Mouse (Mus musculus): ENCODE results near the gene Pknox1.

DNA sequence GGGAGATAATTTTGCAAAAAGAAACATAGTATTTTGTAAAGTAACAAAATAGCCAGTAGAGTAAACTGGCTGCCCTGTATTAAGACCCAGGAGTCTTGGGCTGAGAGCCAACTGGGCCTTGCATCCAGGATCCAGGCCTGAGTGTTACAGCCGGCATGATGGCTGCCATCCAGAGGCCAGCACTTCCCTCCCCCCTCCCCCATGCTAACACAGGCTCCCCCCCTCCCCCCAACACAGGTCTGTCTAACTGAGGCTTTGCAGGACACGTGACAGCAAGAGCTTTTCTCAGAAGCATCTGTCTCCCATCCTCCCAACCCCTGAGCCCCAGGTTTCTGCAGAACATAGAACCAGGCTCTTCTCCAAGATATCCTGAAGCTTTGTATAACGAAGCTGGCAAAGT, 43.6 kb upstream of the Pknox1 start:
- TF ChIP-seq POLR2A (IDR thresholded peaks at IDR 0.05; ENCODE audit: borderline replicate concordance, control insufficient read depth, low read depth, low read length) (no peak), CTCF (IDR thresholded peaks at IDR 0.05; ENCODE audit: control insufficient read depth, insufficient read depth, low read length) (no peak)

All from bone marrow, adult 2 months (tissue).